Mouse (Mus musculus): ENCODE measurements around the gene Olfr890. TPM values are rescaled to one million over a fixed set of nuclear protein-coding genes. Genes with fewer than 3 reads are reported as not detected.
"Not testable (repeated sequence)": the region's sequence is repeated elsewhere in the genome, so short reads cannot be mapped to it uniquely, and the experiment has no call there.

Olfr890 gene
- not detected in 2 replicates for polyA plus RNA-seq (2014; fragmentation: Nextera tagmentation; extraction: Ambion mirVana)

DNA sequence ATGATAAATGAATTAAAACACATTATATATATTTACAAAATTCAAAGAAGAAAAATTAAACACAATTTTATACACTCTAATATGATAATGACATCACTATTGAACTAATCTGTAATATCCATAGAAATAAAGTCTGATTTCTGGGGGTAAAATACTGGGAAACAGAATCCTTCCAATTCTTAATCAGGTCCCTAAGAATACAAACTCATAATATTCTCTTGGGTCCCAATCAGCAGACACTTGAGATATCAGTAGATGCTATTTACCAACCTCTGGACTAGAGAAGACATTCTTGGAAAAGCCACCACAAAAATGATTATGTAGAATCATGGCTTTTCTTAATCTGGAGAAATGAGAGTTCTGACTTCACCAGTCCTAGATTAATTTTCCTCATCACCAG lies at the start of gene Olfr890:
Gene Olfr890 (plus strand): TSS at position 301 of the 400 bp plus-strand sequence.
- no peaks in the 10 kb centered on the region for H3K36me3 ChIP-seq (ENCODE audit: control insufficient read depth, insufficient read depth, low read length)
- H3K4me1 ChIP-seq (ENCODE audit: control insufficient read depth, insufficient read depth, low read length) = no peaks in the 10 kb centered on the region
- no peaks in the 10 kb centered on the region for H3K27me3 ChIP-seq (replicated peaks; ENCODE audit: control insufficient read depth, insufficient read depth, low read length)
- ATAC-seq (ENCODE audit: low read depth) = no peak
- no peak within 1 kb of the TSS for H3K4me2 ChIP-seq (ENCODE audit: low read depth, low read length)
- H3K9me3 ChIP-seq (ENCODE audit: control insufficient read depth, low read length) = no peaks in the 10 kb centered on the region
- H3K9ac ChIP-seq (ENCODE audit: low read depth, low read length) = no peak within 1 kb of the TSS
- DNase-seq (ENCODE audit: low spot score) = no peak
- H3K27ac ChIP-seq (replicated peaks; ENCODE audit: low read depth, low read length) = no peak within 1 kb of the TSS
- H3K4me3 ChIP-seq (ENCODE audit: low read depth, low read length) = no peak within 1 kb of the TSS

DNA sequence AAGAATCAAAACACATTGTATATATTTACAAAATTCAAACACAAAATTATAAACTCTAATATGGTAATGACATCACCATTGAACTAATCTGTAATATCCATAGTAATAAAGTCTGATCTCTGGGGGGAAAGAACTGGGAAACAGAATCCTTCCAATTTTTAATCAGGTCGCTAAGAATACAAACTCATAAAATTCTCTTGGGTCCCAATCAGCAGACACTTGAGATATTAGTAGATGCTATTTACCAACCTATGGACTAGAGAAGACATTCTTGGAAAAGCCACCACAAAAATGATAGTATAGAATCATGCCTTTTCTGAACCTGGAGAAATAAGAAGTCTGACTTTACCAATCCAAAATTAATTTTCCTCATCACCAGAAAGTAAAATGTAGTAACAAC lies 34.5 kb upstream of the Olfr890 start, which contains the start of gene Olfr888:
Gene Olfr888 (plus strand): TSS at position 301 of the 400 bp plus-strand sequence.
- Histone ChIP-seq H3K27me3 (replicated peaks; ENCODE audit: control insufficient read depth, insufficient read depth, low read length) (no peaks in the 10 kb centered on the region), H3K4me3 (ENCODE audit: low read depth, low read length) (no peak within 1 kb of the TSS), H3K9ac (ENCODE audit: low read depth, low read length) (no peak within 1 kb of the TSS), H3K27ac (replicated peaks; ENCODE audit: low read depth, low read length) (no peak within 1 kb of the TSS), H3K4me1 (ENCODE audit: control insufficient read depth, insufficient read depth, low read length) (no peaks in the 10 kb centered on the region), H3K4me2 (ENCODE audit: low read depth, low read length) (no peak within 1 kb of the TSS), H3K9me3 (ENCODE audit: control insufficient read depth, low read length) (no peaks in the 10 kb centered on the region), H3K36me3 (ENCODE audit: control insufficient read depth, insufficient read depth, low read length) (no peaks in the 10 kb centered on the region)
- ATAC-seq (ENCODE audit: low read depth) (no peak), DNase-seq (ENCODE audit: low spot score) (no peak)
- WGBS = 76% methylated on average over 1 of the region's 1 CpGs

DNA sequence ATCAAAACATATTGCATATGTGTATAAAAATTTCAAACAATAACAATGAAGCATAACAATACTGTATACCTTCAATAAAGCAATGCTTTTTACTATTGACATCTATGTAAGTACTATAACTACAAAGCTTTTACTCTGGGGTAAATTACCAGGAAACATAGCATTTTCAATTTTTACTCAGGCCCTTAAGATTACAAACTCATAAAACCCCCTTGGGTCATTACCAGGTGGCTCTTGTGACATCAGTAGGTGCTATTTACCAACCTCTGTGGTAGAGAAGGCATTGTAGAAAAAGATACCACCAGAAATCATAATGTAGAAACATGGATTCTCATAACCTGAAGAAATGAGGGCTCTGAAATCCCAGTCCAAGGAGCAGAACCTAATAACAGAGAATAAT lies 27.4 kb upstream of the Olfr890 start, which contains the start of gene Olfr889:
Gene Olfr889 (plus strand): TSS at position 301 of the 400 bp plus-strand sequence.
- H3K4me2 ChIP-seq (ENCODE audit: low read depth, low read length) = no peak within 1 kb of the TSS
- H3K9ac ChIP-seq (ENCODE audit: low read depth, low read length) = no peak within 1 kb of the TSS
- H3K36me3 ChIP-seq (ENCODE audit: control insufficient read depth, insufficient read depth, low read length) = no peaks in the 10 kb centered on the region
- no peak within 1 kb of the TSS for H3K4me3 ChIP-seq (ENCODE audit: low read depth, low read length)
- no peaks in the 10 kb centered on the region for H3K4me1 ChIP-seq (ENCODE audit: control insufficient read depth, insufficient read depth, low read length)
- no peaks in the 10 kb centered on the region for H3K9me3 ChIP-seq (ENCODE audit: control insufficient read depth, low read length)
- H3K27ac ChIP-seq (replicated peaks; ENCODE audit: low read depth, low read length) = no peak within 1 kb of the TSS
- H3K27me3 ChIP-seq (replicated peaks; ENCODE audit: control insufficient read depth, insufficient read depth, low read length) = no peaks in the 10 kb centered on the region
- DNase-seq (ENCODE audit: low spot score) (no peak), ATAC-seq (ENCODE audit: low read depth) (no peak)

DNA sequence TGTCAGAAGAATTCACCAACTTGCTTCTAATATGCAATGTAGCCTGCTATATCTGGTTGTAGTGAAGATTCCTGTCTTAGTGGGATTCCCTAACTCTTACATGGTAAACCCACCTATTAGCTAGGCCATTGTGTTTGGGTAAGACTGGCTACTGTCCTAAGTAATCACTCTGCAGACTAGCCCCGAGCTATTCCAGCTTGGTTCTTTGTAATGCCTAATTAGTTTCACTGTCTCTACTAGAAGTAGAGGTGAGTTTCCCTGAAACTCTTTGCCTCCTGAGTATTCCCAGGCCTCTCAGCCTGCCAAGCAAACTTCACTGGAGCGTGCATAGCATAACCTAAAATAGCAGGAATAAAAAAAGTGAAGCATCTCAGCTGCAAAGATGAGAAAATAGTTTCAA lies 26.0 kb downstream of the Olfr890 start:
- not testable (repeated sequence) for H3K4me2 ChIP-seq (ENCODE audit: low read depth, low read length); H3K27me3 ChIP-seq (replicated peaks; ENCODE audit: control insufficient read depth, insufficient read depth, low read length); H3K4me3 ChIP-seq (ENCODE audit: low read depth, low read length); H3K9me3 ChIP-seq (ENCODE audit: control insufficient read depth, low read length); H3K9ac ChIP-seq (ENCODE audit: low read depth, low read length); ATAC-seq (ENCODE audit: low read depth); H3K27ac ChIP-seq (replicated peaks; ENCODE audit: low read depth, low read length); DNase-seq (ENCODE audit: low spot score); H3K36me3 ChIP-seq (ENCODE audit: control insufficient read depth, insufficient read depth, low read length); H3K4me1 ChIP-seq (ENCODE audit: control insufficient read depth, insufficient read depth, low read length)
- WGBS = 42% methylated on average over 2 of the region's 2 CpGs

DNA sequence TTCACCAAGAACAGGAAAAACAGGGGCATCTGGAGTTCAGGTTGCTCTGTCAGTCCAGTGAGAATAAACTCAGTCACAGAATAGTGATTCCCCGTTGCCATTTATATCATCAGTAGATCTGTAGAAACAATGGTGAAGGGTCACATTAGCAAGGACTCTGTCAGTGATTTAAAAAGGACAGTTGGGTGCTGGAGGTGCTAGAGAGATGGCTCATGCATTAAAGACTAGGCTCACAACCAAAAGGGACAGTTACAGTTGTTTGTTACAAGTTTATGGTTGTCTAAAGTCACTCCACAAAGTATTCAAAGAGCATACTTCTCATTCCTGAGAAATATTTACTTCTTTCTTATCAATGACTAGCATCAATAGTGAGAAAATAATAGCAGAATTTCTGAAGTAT lies 38.4 kb downstream of the Olfr890 start, which contains the start of gene Olfr891:
Gene Olfr891 (minus strand): TSS at position 101 of the 400 bp plus-strand sequence.
- WGBS = 67% methylated on average over 1 of the region's 1 CpGs
- H3K4me1 ChIP-seq (ENCODE audit: control insufficient read depth, insufficient read depth, low read length) = no peaks in the 10 kb centered on the region
- peaks cover 6% of the 10 kb centered on the region; the same call in 1 of the 2 replicates for H3K9me3 ChIP-seq (ENCODE audit: control insufficient read depth, low read length)
- H3K9ac ChIP-seq (ENCODE audit: low read depth, low read length) = no peak within 1 kb of the TSS
- H3K27me3 ChIP-seq (replicated peaks; ENCODE audit: control insufficient read depth, insufficient read depth, low read length) = no peaks in the 10 kb centered on the region
- ATAC-seq (ENCODE audit: low read depth) (no peak), DNase-seq (ENCODE audit: low spot score) (no peak)
- H3K4me3 ChIP-seq (ENCODE audit: low read depth, low read length) = no peak within 1 kb of the TSS
- H3K36me3 ChIP-seq (ENCODE audit: control insufficient read depth, insufficient read depth, low read length) = no peaks in the 10 kb centered on the region
- H3K27ac ChIP-seq (replicated peaks; ENCODE audit: low read depth, low read length) = no peak within 1 kb of the TSS
- no peak within 1 kb of the TSS for H3K4me2 ChIP-seq (ENCODE audit: low read depth, low read length)

Other genes with a start within 250 kb of the Olfr890 start
- 0.12 and 0.26 TPM in 2 replicates for gene Olfr145, start 245.8 kb upstream of the Olfr890 start, polyA plus RNA-seq (2014; fragmentation: Nextera tagmentation; extraction: Ambion mirVana)
- gene Olfr878, start 224.7 kb upstream of the Olfr890 start, polyA plus RNA-seq (2014; fragmentation: Nextera tagmentation; extraction: Ambion mirVana) = 0.06 and 0.12 TPM in 2 replicates
- gene Olfr881, start 150.7 kb upstream of the Olfr890 start, polyA plus RNA-seq (2014; fragmentation: Nextera tagmentation; extraction: Ambion mirVana) = not detected in 2 replicates
- gene Olfr883, start 116.7 kb upstream of the Olfr890 start, polyA plus RNA-seq (2014; fragmentation: Nextera tagmentation; extraction: Ambion mirVana) = not detected in 2 replicates
- gene Olfr884, start 96.0 kb upstream of the Olfr890 start, polyA plus RNA-seq (2014; fragmentation: Nextera tagmentation; extraction: Ambion mirVana) = 0.13 and 0.14 TPM in 2 replicates
- gene Olfr885, start 81.2 kb upstream of the Olfr890 start, polyA plus RNA-seq (2014; fragmentation: Nextera tagmentation; extraction: Ambion mirVana) = not detected in 2 replicates
- 0.07 TPM in 1 of 2 replicates, not detected in the other for gene Olfr887, start 58.4 kb upstream of the Olfr890 start, polyA plus RNA-seq (2014; fragmentation: Nextera tagmentation; extraction: Ambion mirVana)
- gene Olfr888, start 34.4 kb upstream of the Olfr890 start, polyA plus RNA-seq (2014; fragmentation: Nextera tagmentation; extraction: Ambion mirVana) = not detected in 2 replicates
- 0.04 TPM in 1 of 2 replicates, not detected in the other for gene Olfr889, start 27.3 kb upstream of the Olfr890 start, polyA plus RNA-seq (2014; fragmentation: Nextera tagmentation; extraction: Ambion mirVana)
- not detected in 2 replicates for gene Olfr891, start 38.3 kb downstream of the Olfr890 start, polyA plus RNA-seq (2014; fragmentation: Nextera tagmentation; extraction: Ambion mirVana)
- not detected in 2 replicates for gene Olfr893, start 65.8 kb downstream of the Olfr890 start, polyA plus RNA-seq (2014; fragmentation: Nextera tagmentation; extraction: Ambion mirVana)
- gene Olfr894, start 75.5 kb downstream of the Olfr890 start, polyA plus RNA-seq (2014; fragmentation: Nextera tagmentation; extraction: Ambion mirVana) = 0.07 TPM in 1 of 2 replicates, not detected in the other
- not detected in 2 replicates for gene Olfr143, start 110.3 kb downstream of the Olfr890 start, polyA plus RNA-seq (2014; fragmentation: Nextera tagmentation; extraction: Ambion mirVana)
- gene Olfr895, start 125.3 kb downstream of the Olfr890 start, polyA plus RNA-seq (2014; fragmentation: Nextera tagmentation; extraction: Ambion mirVana) = not detected in 2 replicates
- not detected in 2 replicates for gene Olfr896-ps1, start 148.6 kb downstream of the Olfr890 start, polyA plus RNA-seq (2014; fragmentation: Nextera tagmentation; extraction: Ambion mirVana)
- gene Olfr25, start 186.5 kb downstream of the Olfr890 start, polyA plus RNA-seq (2014; fragmentation: Nextera tagmentation; extraction: Ambion mirVana) = 0.07 TPM in 1 of 2 replicates, not detected in the other
- not detected in 2 replicates for gene Olfr898, start 205.9 kb downstream of the Olfr890 start, polyA plus RNA-seq (2014; fragmentation: Nextera tagmentation; extraction: Ambion mirVana)
- 0.06 TPM in 1 of 2 replicates, not detected in the other for gene Olfr250, start 224.4 kb downstream of the Olfr890 start, polyA plus RNA-seq (2014; fragmentation: Nextera tagmentation; extraction: Ambion mirVana)
- not detected in 2 replicates for gene Olfr251, start 234.6 kb downstream of the Olfr890 start, polyA plus RNA-seq (2014; fragmentation: Nextera tagmentation; extraction: Ambion mirVana)